Mouse (Mus musculus) midbrain, embryonic 15.5 days (tissue): ENCODE results near the gene Ctnnbl1. TPM values are rescaled to one million over a fixed set of nuclear protein-coding genes. Genes with fewer than 3 reads are reported as not detected.
A peak's percentile ranks its signal among the peaks of the same experiment; 100 is the strongest.

Experiments used
- ATAC-seq: fragments of 200-750 bp; cut with Nextera tagmentation; replicated peaks from 2 replicates; pipeline ENCODE4 v1.8.0; 2017; ENCODE audit warnings: moderate TSS enrichment
- H3K27ac ChIP-seq: fragments of 300-500 bp; sonication (generic); 2 replicates; pipeline ENCODE4 v1.5.1; 2015; ENCODE audit warnings: mild to moderate bottlenecking, inconsistent platforms
- H3K27me3 ChIP-seq: fragments of 300-500 bp; sonication (generic); replicated peaks from 2 replicates; pipeline ENCODE4 v1.6.1; 2015; ENCODE audit warnings: inconsistent platforms
- H3K36me3 ChIP-seq: fragments of 300-500 bp; sonication (generic); replicated peaks from 2 replicates; pipeline ENCODE4 v1.6.1; 2015; ENCODE audit warnings: inconsistent platforms
- H3K4me1 ChIP-seq: fragments of 300-500 bp; sonication (generic); 2 replicates; pipeline ENCODE4 v1.6.1; 2015; ENCODE audit warnings: inconsistent platforms
- H3K4me2 ChIP-seq: fragments of 300-500 bp; sonication (generic); 2 replicates; pipeline ENCODE4 v1.6.1; 2015; ENCODE audit warnings: inconsistent platforms, mild to moderate bottlenecking, moderate library complexity
- H3K4me3 ChIP-seq: fragments of 300-500 bp; sonication (generic); 2 replicates; pipeline ENCODE4 v1.5.1; 2015; ENCODE audit warnings: mild to moderate bottlenecking, inconsistent platforms
- H3K9ac ChIP-seq: fragments of 300-500 bp; sonication (generic); 2 replicates; pipeline ENCODE4 v1.6.1; 2015; ENCODE audit warnings: mild to moderate bottlenecking, inconsistent platforms
- H3K9me3 ChIP-seq: fragments of 300-500 bp; sonication (generic); 2 replicates; pipeline ENCODE4 v1.6.1; 2016; ENCODE audit warnings: inconsistent platforms
- WGBS: fragments of 180-500 bp; shearing (Covaris S2); methylation state at CpG from one replicate; pipeline ENCODE4 v1.1.7; 2015; ENCODE audit warnings: mixed read lengths; 5-methylcytosine and 5-hydroxymethylcytosine counted together
- polyA plus RNA-seq: library from polyadenylated mRNA; unstranded; fragments of >200 nt; fragmentation: Nextera tagmentation; extraction: Ambion mirVana; gene quantifications from 2 replicates; pipeline ENCODE4 v1.2.1, GENCODE M21; 2015

Ctnnbl1 gene
- polyA plus RNA-seq, 1 experiment from 2014 or later = 68.0 TPM

DNA sequence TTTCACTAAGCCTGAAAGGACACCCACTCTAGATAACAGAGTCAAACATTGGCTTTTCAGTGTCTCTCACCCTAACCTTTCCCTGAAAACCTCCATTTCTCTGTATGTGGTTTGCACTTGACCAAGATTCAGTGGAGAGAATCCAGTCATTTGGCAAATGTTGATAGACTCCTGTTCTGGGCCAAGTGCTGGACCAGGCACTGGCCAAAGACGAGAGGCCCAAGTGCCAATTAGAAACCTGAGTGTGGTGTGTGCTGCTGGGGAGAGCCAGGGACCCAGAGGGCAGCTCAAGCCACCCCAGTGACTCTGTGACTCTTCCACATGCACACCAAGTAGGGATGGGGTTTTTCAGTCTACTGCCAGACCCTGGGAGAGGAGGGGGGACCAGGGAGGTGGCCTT, 136.5 kb downstream of the Ctnnbl1 start:
- 88% methylated on average over 1 of the region's 1 CpGs for WGBS
- ATAC-seq = no peak

DNA sequence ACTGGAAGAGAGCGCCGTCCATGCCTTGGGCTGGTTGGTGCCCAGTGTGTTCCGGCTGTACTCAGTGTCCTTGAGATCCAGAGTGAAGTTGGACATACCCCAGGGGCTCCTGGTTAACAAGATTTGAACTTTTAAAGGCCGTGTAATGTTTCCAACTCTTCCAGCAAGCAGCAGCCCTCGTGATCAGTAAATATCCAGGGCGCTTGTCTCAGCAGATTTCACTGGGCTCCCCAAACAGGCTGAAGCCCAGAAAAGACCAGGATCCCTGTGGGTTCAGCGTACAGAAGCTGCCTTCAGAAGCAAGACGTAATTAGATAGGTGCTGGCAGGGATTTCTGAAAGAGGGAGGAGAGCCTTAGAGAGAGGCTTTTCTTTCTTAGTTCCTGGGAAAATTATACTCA, 137.9 kb downstream of the Ctnnbl1 start:
- WGBS = 59% methylated on average over 8 of the region's 8 CpGs
- H3K27ac ChIP-seq = peak overlapping the region; percentile 21; the same call in 1 of the 2 replicates
- H3K36me3 ChIP-seq = no peaks in the 10 kb centered on the region

More for the DNA sequence above, 136.5 kb downstream of the Ctnnbl1 start:
- H3K36me3 ChIP-seq = no peaks in the 10 kb centered on the region
- no peak overlapping the region for H3K9ac ChIP-seq
- no peak overlapping the region for H3K27ac ChIP-seq
- no peak overlapping the region for H3K4me2 ChIP-seq
- no peak overlapping the region for H3K4me3 ChIP-seq
- H3K27me3 ChIP-seq = no peaks in the 10 kb centered on the region
- no peaks in the 10 kb centered on the region for H3K9me3 ChIP-seq
- peaks cover 21% of the 10 kb centered on the region for H3K4me1 ChIP-seq

DNA sequence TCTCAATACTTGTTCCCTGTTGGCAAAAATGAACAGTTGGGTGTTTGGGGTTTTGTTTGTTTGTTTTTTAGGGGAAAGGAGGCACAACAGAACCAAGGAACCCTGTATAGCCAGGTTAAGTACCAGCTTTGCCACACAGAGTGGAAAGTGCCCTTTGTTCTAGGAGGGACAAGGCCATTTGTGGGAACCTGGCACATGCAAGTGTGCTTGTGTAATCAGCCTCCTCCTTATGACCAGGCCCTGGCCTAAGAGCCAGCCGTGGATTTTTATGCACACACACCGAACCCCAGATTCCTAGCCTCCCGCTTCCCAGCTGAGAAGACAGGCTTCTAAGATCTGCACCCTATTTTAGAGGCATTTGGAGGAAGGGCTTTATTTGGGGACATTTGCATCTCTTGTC, 140.2 kb downstream of the Ctnnbl1 start:
- no peak overlapping the region for H3K9ac ChIP-seq
- 95% methylated on average over 3 of the region's 3 CpGs for WGBS
- H3K4me3 ChIP-seq = no peak overlapping the region
- ATAC-seq = no peak
- H3K36me3 ChIP-seq = no peaks in the 10 kb centered on the region
- no peak overlapping the region for H3K4me2 ChIP-seq
- H3K27ac ChIP-seq = peak overlapping the region; percentile 23; the same call in 1 of the 2 replicates
- H3K9me3 ChIP-seq = no peaks in the 10 kb centered on the region
- no peaks in the 10 kb centered on the region for H3K27me3 ChIP-seq
- peaks cover 30% of the 10 kb centered on the region for H3K4me1 ChIP-seq

More for the DNA sequence above, 137.9 kb downstream of the Ctnnbl1 start:
- no peak for ATAC-seq
- Histone ChIP-seq H3K4me2 (no peak overlapping the region), H3K4me3 (no peak overlapping the region), H3K9me3 (no peaks in the 10 kb centered on the region), H3K4me1 (peaks cover 21% of the 10 kb centered on the region), H3K9ac (no peak overlapping the region), H3K27me3 (no peaks in the 10 kb centered on the region)

DNA sequence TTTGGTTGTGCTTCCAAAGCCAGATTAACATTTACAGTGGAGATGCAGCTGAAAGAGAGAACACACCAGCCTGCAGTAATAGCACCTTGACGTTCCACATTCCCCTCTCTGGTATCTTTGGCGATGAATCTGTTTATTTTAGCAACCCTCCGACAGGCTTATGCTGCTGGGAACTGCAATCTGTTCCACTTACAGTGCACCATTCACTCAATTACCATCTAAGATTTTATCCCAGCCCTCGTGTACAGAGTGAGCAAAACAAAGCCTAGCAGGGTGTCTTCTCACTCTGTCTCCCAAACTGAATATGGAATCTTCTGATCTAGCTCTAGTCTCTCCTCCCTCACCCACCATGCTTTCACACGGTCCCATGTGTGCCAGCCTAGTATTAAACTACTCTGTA, 140.8 kb downstream of the Ctnnbl1 start:
- Histone ChIP-seq H3K36me3 (no peaks in the 10 kb centered on the region), H3K27ac (peak overlapping the region; percentile 23; the same call in 1 of the 2 replicates), H3K27me3 (no peaks in the 10 kb centered on the region), H3K9ac (no peak overlapping the region), H3K9me3 (no peaks in the 10 kb centered on the region), H3K4me1 (peaks cover 32% of the 10 kb centered on the region), H3K4me3 (no peak overlapping the region), H3K4me2 (no peak overlapping the region)
- 61% methylated on average over 5 of the region's 5 CpGs for whole genome bisulfite sequencing
- ATAC-seq = no peak

DNA sequence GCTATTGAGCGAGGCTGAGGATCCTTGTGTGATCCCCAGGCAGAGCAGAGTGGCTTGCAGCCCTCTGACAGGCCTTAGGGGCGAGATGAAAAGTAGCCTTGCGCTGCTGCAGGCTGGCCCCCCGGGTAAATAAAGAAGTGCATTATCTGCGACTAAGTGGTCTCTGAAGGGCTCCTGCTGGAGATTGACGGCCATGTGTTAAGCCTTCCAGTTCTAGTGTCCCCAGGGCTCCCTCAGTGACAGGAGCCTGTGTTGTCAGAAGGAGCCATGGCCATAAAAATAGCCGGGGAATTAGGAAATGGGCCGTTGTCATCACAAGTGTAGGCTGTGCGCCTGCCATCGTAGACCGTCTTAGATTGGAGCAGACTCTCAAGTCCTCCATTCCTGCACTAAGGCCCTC, 144.7 kb downstream of the Ctnnbl1 start:
- H3K9ac ChIP-seq = no peak overlapping the region
- H3K4me1 ChIP-seq = peaks cover 36% of the 10 kb centered on the region
- peak; percentile 38; the same call in 1 of the 2 replicates for ATAC-seq
- H3K36me3 ChIP-seq = 0 out of 2 replicates have a peak, but pooled peaks cover 9% of the 10 kb centered on the region
- no peak overlapping the region for H3K4me2 ChIP-seq
- WGBS = 28% methylated on average over 11 of the region's 11 CpGs
- H3K27ac ChIP-seq = peak overlapping the region; percentile 39; the same call in 1 of the 2 replicates
- no peaks in the 10 kb centered on the region for H3K27me3 ChIP-seq
- H3K9me3 ChIP-seq = no peaks in the 10 kb centered on the region
- no peak overlapping the region for H3K4me3 ChIP-seq

DNA sequence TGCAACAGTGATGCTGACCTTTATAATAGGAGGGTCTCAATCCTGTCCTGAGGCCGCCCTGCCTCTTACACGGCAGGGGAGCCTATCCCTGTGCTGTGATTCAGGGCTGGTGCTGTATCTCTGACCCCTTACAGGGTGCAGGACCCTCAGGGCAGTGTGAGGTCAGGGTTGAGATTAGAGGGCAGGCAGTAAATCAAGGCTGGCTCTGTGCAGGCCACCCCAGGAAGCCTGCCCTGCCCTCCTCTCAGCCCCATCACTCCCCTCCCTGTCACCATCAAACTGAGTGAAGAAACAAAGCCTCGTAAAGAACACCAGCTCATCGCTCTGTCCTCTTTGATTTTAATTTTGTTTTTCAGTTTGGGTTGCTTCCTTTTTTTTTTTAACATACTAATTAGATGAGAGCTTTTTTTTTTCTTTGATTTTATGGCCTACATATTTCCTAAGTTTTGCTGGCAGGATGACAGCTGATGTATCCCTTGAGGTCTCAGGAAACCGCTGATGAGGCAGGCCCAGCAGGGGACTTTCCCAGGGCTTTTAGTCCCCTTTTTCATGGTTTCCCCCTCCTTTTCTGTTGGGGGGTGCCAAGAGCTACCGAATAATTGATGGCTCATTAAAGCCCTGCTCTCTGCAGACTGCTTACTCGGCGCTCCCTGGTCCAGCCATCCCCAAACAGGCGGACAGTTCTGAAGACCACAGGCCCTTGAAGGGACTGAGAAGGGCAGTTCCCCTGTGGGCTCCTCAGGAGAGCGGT, 150.2 kb downstream of the Ctnnbl1 start:
- Histone ChIP-seq H3K27me3 (no peaks in the 10 kb centered on the region), H3K4me3 (no peak overlapping the region), H3K9me3 (no peaks in the 10 kb centered on the region), H3K4me1 (peaks cover 47% of the 10 kb centered on the region), H3K4me2 (no peak overlapping the region), H3K9ac (no peak overlapping the region), H3K27ac (peak overlapping the region; percentile 82), H3K36me3 (0 out of 2 replicates have a peak, but pooled peaks cover 9% of the 10 kb centered on the region)
- ATAC-seq = no peak
- WGBS = 31% methylated on average over 10 of the region's 10 CpGs

GRCm38 (mm10) chr2:157891166-157891565, 154.0 kb downstream of the Ctnnbl1 start:
- no peaks in the 10 kb centered on the region for H3K9me3 ChIP-seq
- H3K4me1 ChIP-seq = peaks cover 41% of the 10 kb centered on the region
- ATAC-seq = no peak
- no peak overlapping the region for H3K9ac ChIP-seq
- no peak overlapping the region for H3K4me3 ChIP-seq
- no peak overlapping the region for H3K4me2 ChIP-seq
- H3K27ac ChIP-seq = no peak overlapping the region
- no peaks in the 10 kb centered on the region for H3K27me3 ChIP-seq
- no peaks in the 10 kb centered on the region for H3K36me3 ChIP-seq
- 79% methylated on average over 6 of the region's 6 CpGs for WGBS

DNA sequence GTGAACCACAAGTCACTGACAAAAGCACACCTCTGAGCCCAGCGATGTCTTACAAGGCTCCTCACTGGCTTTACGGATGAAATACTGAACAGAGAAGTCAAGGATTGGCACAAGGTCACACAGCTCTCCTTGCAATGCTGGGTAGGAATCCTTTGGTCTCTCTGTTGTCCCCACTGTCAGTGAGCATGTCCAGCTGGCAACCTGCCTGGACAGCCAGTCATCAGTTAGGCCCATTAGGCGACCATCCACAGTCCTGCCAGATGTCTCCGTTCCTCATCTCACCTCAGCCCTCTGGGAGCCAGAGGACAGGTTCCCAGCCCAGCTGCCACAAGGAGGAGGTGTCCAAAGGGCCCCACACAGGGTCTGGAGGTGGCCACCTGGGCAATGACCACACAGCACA, 159.9 kb downstream of the Ctnnbl1 start:
- H3K9ac ChIP-seq = no peak overlapping the region
- H3K27ac ChIP-seq = no peak overlapping the region

GRCm38 (mm10) chr2:157913204-157913636, 176.0 kb downstream of the Ctnnbl1 start:
- no peak for ATAC-seq
- peaks cover 51% of the 10 kb centered on the region for H3K4me1 ChIP-seq
- no peaks in the 10 kb centered on the region for H3K9me3 ChIP-seq
- H3K4me3 ChIP-seq = peak overlapping the region; percentile 69
- H3K27ac ChIP-seq = peak overlapping the region; percentile 35; the same call in 1 of the 2 replicates
- WGBS = 1% methylated on average over 16 of the region's 16 CpGs
- no peaks in the 10 kb centered on the region for H3K36me3 ChIP-seq
- H3K27me3 ChIP-seq = no peaks in the 10 kb centered on the region
- H3K9ac ChIP-seq = peak overlapping the region; percentile 33
- peak overlapping the region; percentile 82 for H3K4me2 ChIP-seq

More for the DNA sequence above, 159.9 kb downstream of the Ctnnbl1 start:
- Histone ChIP-seq H3K4me2 (no peak overlapping the region), H3K4me3 (no peak overlapping the region), H3K4me1 (peaks cover 9% of the 10 kb centered on the region; the same call in 1 of the 2 replicates), H3K9me3 (no peaks in the 10 kb centered on the region), H3K36me3 (no peaks in the 10 kb centered on the region), H3K27me3 (no peaks in the 10 kb centered on the region)
- ATAC-seq = no peak
- WGBS = 81% methylated on average over 4 of the region's 4 CpGs

DNA sequence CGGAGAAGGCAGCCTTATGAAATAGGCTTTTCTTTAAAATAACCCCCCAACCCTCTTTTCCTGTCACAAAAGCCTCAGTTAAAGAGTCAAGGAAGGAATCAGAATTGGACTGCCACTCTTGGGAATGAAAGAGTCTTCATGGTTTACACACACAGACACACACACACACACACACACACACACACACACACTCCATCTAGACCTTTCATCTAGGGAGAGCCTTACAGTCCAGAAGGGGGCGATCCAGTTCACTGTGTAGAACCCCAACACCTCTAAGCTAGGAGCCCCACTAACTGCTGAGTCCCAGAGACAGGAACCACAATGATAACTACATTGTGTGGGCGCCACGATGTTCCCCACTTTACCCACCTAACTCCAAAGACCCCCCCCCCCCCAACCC, 176.5 kb downstream of the Ctnnbl1 start:
- Histone ChIP-seq H3K4me3 (peak overlapping the region; percentile 69), H3K27me3 (no peaks in the 10 kb centered on the region), H3K4me1 (peaks cover 55% of the 10 kb centered on the region), H3K36me3 (no peaks in the 10 kb centered on the region), H3K27ac (peak overlapping the region; percentile 35; the same call in 1 of the 2 replicates), H3K4me2 (peak overlapping the region; percentile 82), H3K9me3 (no peaks in the 10 kb centered on the region), H3K9ac (peak overlapping the region; percentile 79)
- ATAC-seq = peak; percentile 30; the same call in 1 of the 2 replicates
- WGBS = 1% methylated on average over 4 of the region's 4 CpGs

GRCm38 (mm10) chr2:157914105-157914764, 177.0 kb downstream of the Ctnnbl1 start, which contains the start of gene Vstm2l:
Vstm2l (plus strand) TSS chr2:157914653.
- Histone ChIP-seq H3K36me3 (no peaks in the 10 kb centered on the region), H3K27me3 (no peaks in the 10 kb centered on the region), H3K4me3 (peak within 1 kb of the TSS; percentile 69), H3K27ac (peak within 1 kb of the TSS; percentile 88), H3K9me3 (no peaks in the 10 kb centered on the region), H3K9ac (peak within 1 kb of the TSS; percentile 79), H3K4me1 (peaks cover 60% of the 10 kb centered on the region), H3K4me2 (peak within 1 kb of the TSS; percentile 82)
- 2% methylated on average over 62 of the region's 62 CpGs for WGBS
- peak; percentile 59 for ATAC-seq

DNA sequence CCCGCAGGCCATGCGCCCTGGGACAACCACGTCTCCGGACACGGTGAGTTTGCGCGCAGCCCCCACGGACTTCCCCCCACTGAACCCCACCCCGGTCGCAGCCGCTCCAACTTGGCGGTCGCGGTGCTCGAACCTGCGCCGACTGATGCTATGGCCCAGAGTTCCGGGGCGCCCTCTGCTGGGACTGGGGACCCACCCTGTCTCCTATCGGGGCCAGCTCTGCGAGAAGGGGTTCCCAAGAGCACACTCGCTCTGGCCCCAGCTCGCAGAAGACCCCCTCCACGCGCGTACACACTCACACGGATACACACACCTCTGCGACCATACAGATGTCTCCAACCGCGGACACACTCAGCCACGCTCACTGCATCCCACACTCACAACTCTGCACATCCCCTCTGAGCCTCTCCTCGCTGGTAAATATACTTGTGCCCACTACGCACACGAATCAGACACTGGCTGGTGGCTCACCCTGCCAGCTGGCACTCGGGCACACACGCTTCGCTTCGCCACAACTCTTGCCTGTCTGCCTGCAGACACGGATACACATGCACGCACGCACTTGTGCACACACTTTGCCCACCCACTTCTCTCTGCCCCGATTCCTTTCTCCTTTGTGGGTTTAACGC, 177.8 kb downstream of the Ctnnbl1 start:
- WGBS = 30% methylated on average over 43 of the region's 43 CpGs
- Histone ChIP-seq H3K4me1 (peaks cover 64% of the 10 kb centered on the region), H3K27me3 (no peaks in the 10 kb centered on the region)

More for the DNA sequence above, 177.8 kb downstream of the Ctnnbl1 start:
- Histone ChIP-seq H3K4me2 (peak overlapping the region; percentile 82), H3K9me3 (no peaks in the 10 kb centered on the region), H3K36me3 (no peaks in the 10 kb centered on the region), H3K9ac (peak overlapping the region; percentile 79), H3K27ac (peak overlapping the region; percentile 88), H3K4me3 (peak overlapping the region; percentile 69)
- peak; percentile 32 for ATAC-seq
